Mouse (Mus musculus): ENCODE results near the gene Sema6b.

DNA sequence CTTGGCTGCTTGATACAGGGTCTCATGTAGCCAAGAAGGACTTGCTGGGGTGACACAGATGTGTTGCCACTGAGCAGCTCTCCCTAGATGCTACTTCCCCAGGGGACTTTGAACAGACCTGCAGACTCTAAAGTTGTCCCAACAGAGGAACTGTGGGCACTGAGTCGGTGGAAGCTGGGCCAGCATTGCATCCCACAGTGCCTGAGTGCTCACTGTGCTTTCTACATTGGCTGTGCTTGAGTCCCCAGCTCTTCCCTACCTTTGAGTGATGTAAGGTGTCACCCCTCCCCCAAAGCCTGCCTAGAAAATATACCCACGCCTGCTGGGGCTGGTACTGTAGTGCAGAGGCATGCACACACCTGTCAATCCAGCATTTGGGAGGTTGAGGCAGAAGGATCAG, 32.4 kb downstream of the Sema6b start:
- TF ChIP-seq POLR2A (IDR thresholded peaks at IDR 0.05; ENCODE audit: insufficient read depth, low read depth, low read length) (no peak), CTCF (IDR thresholded peaks at IDR 0.05; ENCODE audit: insufficient read depth, low read depth, low read length) (no peak)

All from olfactory bulb, adult 2 months (tissue).